Mouse (Mus musculus) embryonic facial prominence, embryonic 13.5 days (tissue): ENCODE measurements around the gene Ramp1. TPM values are rescaled to one million over a fixed set of nuclear protein-coding genes. Genes with fewer than 3 reads are reported as not detected.

ENCODE experiments used
- ATAC-seq: fragments of 200-750 bp; cut with Nextera tagmentation; 2 replicates; pipeline ENCODE4 v1.8.0; 2017; ENCODE audit warnings: low read depth; ENCODE audit not compliant: insufficient number of reproducible peaks, insufficient read depth, low FRiP score, low TSS enrichment
- H3K27ac ChIP-seq: fragments of 300-500 bp; sonication (generic); 2 replicates; pipeline ENCODE4 v1.5.1; 2015; ENCODE audit warnings: moderate library complexity, mild to moderate bottlenecking, inconsistent platforms
- H3K27me3 ChIP-seq: fragments of 300-500 bp; sonication (generic); 2 replicates; pipeline ENCODE4 v1.6.1; 2015; ENCODE audit warnings: mild to moderate bottlenecking, inconsistent platforms
- H3K36me3 ChIP-seq: fragments of 300-500 bp; sonication (generic); 2 replicates; pipeline ENCODE4 v1.6.1; 2015; ENCODE audit warnings: mild to moderate bottlenecking, inconsistent platforms
- H3K4me1 ChIP-seq: fragments of 300-500 bp; sonication (generic); 2 replicates; pipeline ENCODE4 v1.6.1; 2015; ENCODE audit warnings: inconsistent platforms
- H3K4me2 ChIP-seq: fragments of 300-500 bp; sonication (generic); 2 replicates; pipeline ENCODE4 v1.6.1; 2015; ENCODE audit warnings: moderate library complexity, mild to moderate bottlenecking, inconsistent platforms
- H3K4me3 ChIP-seq: fragments of 300-500 bp; sonication (generic); 2 replicates; pipeline ENCODE4 v1.5.1; 2015; ENCODE audit warnings: mild to moderate bottlenecking, inconsistent platforms
- H3K9ac ChIP-seq: fragments of 300-500 bp; sonication (generic); 2 replicates; pipeline ENCODE4 v1.6.1; 2015; ENCODE audit warnings: mild to moderate bottlenecking, inconsistent platforms
- H3K9me3 ChIP-seq: fragments of 300-500 bp; sonication (generic); 2 replicates; pipeline ENCODE4 v1.6.1; 2016; ENCODE audit warnings: inconsistent platforms
- WGBS: fragments of 180-500 bp; shearing (Covaris S2); methylation state at CpG from one replicate; pipeline ENCODE4 v1.1.7; 2015; ENCODE audit warnings: mixed read lengths; 5-methylcytosine and 5-hydroxymethylcytosine counted together
- polyA plus RNA-seq: library from polyadenylated mRNA; unstranded; fragments of >200 nt; fragmentation: Nextera tagmentation; extraction: Ambion mirVana; gene quantifications from 2 replicates; pipeline ENCODE4 v1.2.1, GENCODE M21; 2015

Gene Ramp1
- 5.4 and 6.1 TPM in 2 replicates for polyA plus RNA-seq

DNA sequence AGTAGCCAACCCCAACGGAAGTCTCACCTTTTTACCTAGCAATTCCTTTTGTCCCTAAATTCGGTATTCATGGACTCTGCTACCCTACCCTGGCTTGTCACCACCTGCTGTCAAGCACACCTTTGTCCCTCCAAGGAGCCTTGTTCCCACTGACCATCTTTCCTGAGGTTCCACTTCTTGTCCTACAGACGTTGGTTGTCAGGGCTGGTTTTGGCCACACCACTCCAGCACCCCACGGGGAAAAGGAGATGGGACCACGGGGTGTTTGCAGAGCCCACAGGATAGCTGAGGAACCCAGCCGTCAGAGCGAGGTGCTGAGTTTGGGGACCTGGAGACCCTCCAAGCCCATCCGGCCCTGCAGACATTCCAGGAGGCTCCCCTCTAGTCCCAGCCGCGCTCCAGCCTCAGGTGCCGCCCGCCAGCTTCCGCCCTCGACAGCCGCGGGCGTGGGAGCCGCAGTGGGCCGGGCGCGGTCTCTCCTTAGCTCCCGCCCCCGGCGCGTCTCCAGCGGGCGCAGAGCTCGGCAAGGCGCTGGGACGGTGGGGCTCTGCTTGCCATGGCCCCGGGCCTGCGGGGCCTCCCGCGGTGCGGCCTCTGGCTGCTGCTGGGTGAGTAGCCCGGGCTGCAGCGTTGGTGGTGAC, at the start of gene Ramp1:
Ramp1 (plus strand) TSS at position 290 of the 641 bp plus-strand sequence.
- Histone ChIP-seq H3K4me2 (peak within 1 kb of the TSS; percentile 86), H3K4me1 (peaks cover 31% of the 10 kb centered on the region), H3K9ac (peak within 1 kb of the TSS; percentile 72), H3K9me3 (no peaks in the 10 kb centered on the region), H3K27ac (no peak within 1 kb of the TSS), H3K4me3 (peak within 1 kb of the TSS; percentile 45), H3K36me3 (no peaks in the 10 kb centered on the region), H3K27me3 (peaks cover 24% of the 10 kb centered on the region)
- WGBS, result 4% methylated on average over 37 of the region's 37 CpGs
- ATAC-seq, result 0 out of 2 replicates have a peak, but pooled peaks have one; percentile 1

DNA sequence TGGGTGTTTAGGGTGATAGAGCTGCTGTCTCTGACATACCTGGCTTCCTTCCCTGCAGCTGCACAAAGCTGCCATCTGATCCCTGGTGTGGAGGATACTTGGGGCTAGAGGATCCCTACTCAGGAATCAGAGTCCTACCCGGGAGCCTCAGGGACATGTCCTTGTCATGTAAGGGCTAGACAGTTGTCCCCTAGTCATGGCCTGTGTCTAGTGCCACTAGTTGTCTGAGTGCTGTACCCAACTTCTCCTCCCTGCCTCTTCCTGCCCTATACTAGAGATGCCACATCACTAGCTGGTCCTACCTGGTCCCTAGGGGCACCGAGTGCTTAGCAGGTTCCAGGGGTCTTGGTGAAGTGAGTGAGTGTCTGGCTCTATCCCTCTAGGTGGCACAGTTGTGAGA, 42.6 kb upstream of the Ramp1 start:
- Histone ChIP-seq H3K27ac (no peak overlapping the region), H3K27me3 (no peaks in the 10 kb centered on the region), H3K36me3 (no peaks in the 10 kb centered on the region), H3K4me3 (no peak overlapping the region), H3K9me3 (no peaks in the 10 kb centered on the region), H3K4me1 (no peaks in the 10 kb centered on the region), H3K4me2 (no peak overlapping the region), H3K9ac (no peak overlapping the region)
- 79% methylated on average over 2 of the region's 2 CpGs for WGBS
- no peak for ATAC-seq

DNA sequence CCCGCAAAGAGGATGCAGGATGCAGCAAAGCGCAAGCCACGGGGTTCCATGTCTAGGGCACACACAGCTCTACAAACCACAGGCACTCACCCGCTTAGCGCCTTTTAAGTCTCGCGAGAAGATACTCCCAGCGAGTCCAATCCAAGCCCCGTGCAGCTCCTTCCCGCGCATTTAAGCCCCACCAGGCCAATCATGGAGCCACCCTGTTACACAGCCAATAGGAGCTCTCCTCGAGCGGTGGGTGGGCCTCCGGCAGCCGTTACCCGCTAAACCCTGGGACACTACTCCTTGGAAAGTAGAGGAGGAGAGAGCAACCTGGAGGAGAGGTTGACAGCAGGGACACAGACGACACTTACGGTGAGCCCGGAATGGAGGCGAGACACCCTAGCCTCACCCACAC, 34.8 kb upstream of the Ramp1 start, which contains the start of gene Rbm44:
Rbm44 (plus strand) TSS at position 277 of the 400 bp plus-strand sequence.
- Histone ChIP-seq H3K4me1 (no peaks in the 10 kb centered on the region), H3K36me3 (no peaks in the 10 kb centered on the region), H3K27me3 (no peaks in the 10 kb centered on the region), H3K4me2 (no peak within 1 kb of the TSS), H3K9me3 (no peaks in the 10 kb centered on the region), H3K9ac (no peak within 1 kb of the TSS), H3K27ac (no peak within 1 kb of the TSS), H3K4me3 (no peak within 1 kb of the TSS)
- 73% methylated on average over 20 of the region's 20 CpGs for WGBS
- ATAC-seq, result no peak

DNA sequence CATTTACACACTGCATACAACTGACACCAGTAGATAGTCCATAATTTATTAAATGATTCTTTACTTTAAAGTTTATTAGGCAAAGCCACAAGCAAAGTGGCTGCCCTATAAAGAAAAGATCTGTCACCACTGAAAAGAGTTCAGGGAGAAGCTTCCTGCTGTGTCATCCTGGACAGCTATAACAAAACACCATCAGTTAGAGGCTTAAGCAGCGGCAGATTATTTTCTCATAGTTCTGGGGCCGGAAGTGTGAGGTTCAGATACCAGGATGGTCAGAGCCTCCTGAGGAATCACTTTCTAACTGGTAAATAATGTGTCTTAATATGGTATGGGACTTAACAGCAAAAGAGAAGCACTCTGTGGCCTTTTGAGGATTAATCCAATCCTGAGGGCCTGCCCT, 28.1 kb upstream of the Ramp1 start:
- H3K9me3 ChIP-seq, result no peaks in the 10 kb centered on the region
- H3K9ac ChIP-seq, result no peak overlapping the region
- H3K27ac ChIP-seq, result no peak overlapping the region
- 83% methylated on average over 2 of the region's 2 CpGs for WGBS
- no peaks in the 10 kb centered on the region for H3K36me3 ChIP-seq
- no peak overlapping the region for H3K4me3 ChIP-seq
- H3K4me2 ChIP-seq, result no peak overlapping the region
- H3K27me3 ChIP-seq, result no peaks in the 10 kb centered on the region
- ATAC-seq, result no peak
- H3K4me1 ChIP-seq, result no peaks in the 10 kb centered on the region

DNA sequence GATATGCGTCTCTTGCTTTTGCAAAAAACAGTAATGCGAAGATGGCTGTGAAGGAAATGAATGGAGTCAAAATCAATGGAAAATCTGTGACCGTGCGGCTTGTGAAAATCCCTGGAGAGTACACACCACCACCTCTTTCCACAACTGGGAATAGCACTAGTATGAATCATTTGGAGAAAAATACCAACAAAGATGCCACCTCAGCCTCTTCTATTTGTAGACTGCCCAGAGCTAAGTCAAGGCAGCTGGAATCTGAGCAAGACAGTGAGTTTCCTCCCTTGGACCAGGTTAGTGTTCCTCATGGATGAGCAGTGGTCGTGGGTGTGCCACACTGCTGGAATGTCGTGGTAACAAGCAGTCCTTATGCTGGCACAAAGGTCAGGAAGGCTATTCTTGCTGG, 12.8 kb upstream of the Ramp1 start:
- H3K27ac ChIP-seq, result no peak overlapping the region
- no peaks in the 10 kb centered on the region for H3K4me1 ChIP-seq
- H3K4me2 ChIP-seq, result no peak overlapping the region
- H3K9me3 ChIP-seq, result no peaks in the 10 kb centered on the region
- no peak overlapping the region for H3K4me3 ChIP-seq
- H3K27me3 ChIP-seq, result no peaks in the 10 kb centered on the region
- no peak for ATAC-seq
- WGBS, result 80% methylated on average over 6 of the region's 6 CpGs
- H3K36me3 ChIP-seq, result no peaks in the 10 kb centered on the region
- no peak overlapping the region for H3K9ac ChIP-seq

DNA sequence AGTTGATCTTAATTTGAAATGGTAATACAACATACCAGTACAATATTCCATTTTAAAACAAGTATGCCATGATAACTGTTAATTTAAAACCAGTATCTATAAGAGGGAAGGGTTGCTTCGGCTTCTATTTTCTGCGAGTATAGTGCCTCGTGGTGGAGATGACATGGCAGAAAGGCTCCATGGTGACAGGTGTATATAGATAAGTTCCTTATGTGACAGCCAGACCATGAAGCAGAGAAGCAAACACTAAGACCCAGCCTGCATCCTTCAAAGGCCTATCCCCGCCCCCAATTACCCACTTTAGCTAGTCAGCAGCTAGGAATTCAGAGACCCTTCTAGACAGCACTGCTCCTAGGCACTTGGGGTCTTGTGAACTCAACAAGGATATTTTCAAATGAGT, 10.5 kb upstream of the Ramp1 start:
- no peaks in the 10 kb centered on the region for H3K36me3 ChIP-seq
- H3K27ac ChIP-seq, result no peak overlapping the region
- WGBS, result 78% methylated on average over 4 of the region's 4 CpGs
- H3K9ac ChIP-seq, result no peak overlapping the region
- H3K9me3 ChIP-seq, result no peaks in the 10 kb centered on the region
- ATAC-seq, result no peak
- H3K4me1 ChIP-seq, result no peaks in the 10 kb centered on the region
- H3K4me3 ChIP-seq, result no peak overlapping the region
- H3K27me3 ChIP-seq, result no peaks in the 10 kb centered on the region
- no peak overlapping the region for H3K4me2 ChIP-seq

DNA sequence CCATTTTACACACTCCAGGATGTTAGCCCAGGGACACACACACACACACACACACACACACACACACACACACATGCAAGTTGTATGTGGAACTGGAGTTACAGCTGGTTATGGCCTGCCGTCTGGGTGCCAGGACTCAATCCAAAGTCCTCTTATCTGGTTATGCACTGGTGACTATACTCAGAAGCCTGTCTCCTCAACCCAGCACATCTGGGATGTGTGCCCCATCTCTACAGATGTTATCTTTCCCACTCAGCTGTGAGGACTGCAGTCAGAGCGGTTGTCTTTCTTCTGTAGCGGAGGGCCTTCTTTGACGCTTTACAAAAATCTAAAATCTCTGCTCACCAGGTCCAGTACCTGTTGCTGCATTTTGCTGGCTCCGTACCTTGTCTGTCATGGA, 4.8 kb upstream of the Ramp1 start:
- Histone ChIP-seq H3K36me3 (no peaks in the 10 kb centered on the region), H3K9ac (no peak overlapping the region), H3K9me3 (no peaks in the 10 kb centered on the region), H3K4me3 (no peak overlapping the region), H3K4me1 (peaks cover 4% of the 10 kb centered on the region), H3K27me3 (peaks cover 13% of the 10 kb centered on the region), H3K27ac (no peak overlapping the region), H3K4me2 (no peak overlapping the region)
- ATAC-seq, result no peak
- WGBS, result 90% methylated on average over 5 of the region's 5 CpGs

DNA sequence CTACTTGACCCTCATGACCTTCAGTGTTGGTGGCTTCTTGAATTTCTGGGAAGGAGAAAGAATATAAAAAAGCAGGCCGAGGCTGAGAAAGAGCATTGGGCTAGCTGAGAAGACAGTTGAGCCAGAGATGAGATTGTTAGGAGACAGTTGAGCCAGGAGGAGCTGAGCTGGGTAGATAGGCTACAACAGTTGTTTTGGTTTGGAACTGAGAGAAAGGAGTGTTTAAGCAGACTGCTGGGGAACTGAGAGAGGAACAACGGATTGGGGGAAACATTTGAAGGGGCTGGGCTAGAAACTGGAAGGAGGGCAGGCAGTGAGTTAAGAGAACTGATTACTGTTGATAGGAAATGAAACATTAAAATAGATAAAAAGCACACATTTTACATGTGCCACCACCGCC, 3.6 kb upstream of the Ramp1 start:
- Histone ChIP-seq H3K9me3 (no peaks in the 10 kb centered on the region), H3K27ac (no peak overlapping the region), H3K27me3 (peaks cover 24% of the 10 kb centered on the region), H3K4me2 (no peak overlapping the region), H3K36me3 (no peaks in the 10 kb centered on the region), H3K9ac (no peak overlapping the region), H3K4me3 (no peak overlapping the region), H3K4me1 (peaks cover 13% of the 10 kb centered on the region)
- 49% methylated on average over 3 of the region's 3 CpGs for WGBS
- no peak for ATAC-seq

DNA sequence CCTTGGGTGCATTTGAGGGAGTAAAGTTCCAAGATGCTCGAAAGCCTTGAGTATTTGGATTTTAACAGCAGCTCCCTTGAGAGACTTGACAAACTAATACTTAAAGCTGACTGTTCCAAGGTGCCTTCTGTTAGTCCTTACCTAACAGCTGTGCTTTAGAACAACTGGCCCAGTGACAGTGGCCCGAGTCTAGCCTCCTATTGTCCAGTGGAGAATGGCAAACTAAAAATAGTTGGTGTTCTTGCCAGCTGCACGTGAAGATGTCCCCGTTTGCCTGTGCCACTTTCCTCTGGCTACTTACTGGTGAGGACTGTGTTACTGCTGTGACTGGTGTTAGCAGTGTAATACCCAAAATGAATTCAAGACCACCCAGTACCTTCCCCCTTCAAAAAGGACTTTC, 2.8 kb upstream of the Ramp1 start:
- peaks cover 24% of the 10 kb centered on the region for H3K27me3 ChIP-seq
- H3K36me3 ChIP-seq, result no peaks in the 10 kb centered on the region
- no peak overlapping the region for H3K4me2 ChIP-seq
- no peak overlapping the region for H3K9ac ChIP-seq
- ATAC-seq, result no peak
- peaks cover 22% of the 10 kb centered on the region for H3K4me1 ChIP-seq
- H3K9me3 ChIP-seq, result no peaks in the 10 kb centered on the region
- WGBS, result 77% methylated on average over 4 of the region's 4 CpGs
- no peak overlapping the region for H3K4me3 ChIP-seq
- H3K27ac ChIP-seq, result no peak overlapping the region

DNA sequence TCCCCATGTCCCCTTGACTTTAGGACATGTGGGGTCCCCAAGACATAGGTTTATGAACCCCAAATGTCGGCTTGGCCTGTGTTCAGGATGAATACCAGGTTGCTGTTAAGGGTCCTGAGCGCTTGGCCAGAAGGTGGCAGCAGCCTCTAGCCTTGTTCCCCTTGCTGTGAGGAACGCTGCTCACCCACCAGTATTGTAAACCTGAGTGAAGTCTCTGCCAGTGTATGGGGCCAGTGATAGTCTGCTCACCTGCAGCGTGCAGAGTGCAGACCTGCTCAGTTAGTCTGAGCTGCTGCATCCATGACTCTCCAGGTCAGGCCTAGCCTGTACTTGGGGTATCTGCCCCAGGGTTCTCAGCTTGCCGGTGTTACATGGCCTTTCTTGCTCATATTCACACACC, 536 bp upstream of the Ramp1 start:
- H3K4me2 ChIP-seq, result no peak overlapping the region
- H3K36me3 ChIP-seq, result no peaks in the 10 kb centered on the region
- H3K4me1 ChIP-seq, result peaks cover 31% of the 10 kb centered on the region
- 34% methylated on average over 5 of the region's 5 CpGs for WGBS
- H3K27ac ChIP-seq, result no peak overlapping the region
- H3K9me3 ChIP-seq, result no peaks in the 10 kb centered on the region
- peaks cover 24% of the 10 kb centered on the region for H3K27me3 ChIP-seq
- H3K4me3 ChIP-seq, result no peak overlapping the region
- no peak overlapping the region for H3K9ac ChIP-seq
- ATAC-seq, result 0 out of 2 replicates have a peak, but pooled peaks have one; percentile 50

DNA sequence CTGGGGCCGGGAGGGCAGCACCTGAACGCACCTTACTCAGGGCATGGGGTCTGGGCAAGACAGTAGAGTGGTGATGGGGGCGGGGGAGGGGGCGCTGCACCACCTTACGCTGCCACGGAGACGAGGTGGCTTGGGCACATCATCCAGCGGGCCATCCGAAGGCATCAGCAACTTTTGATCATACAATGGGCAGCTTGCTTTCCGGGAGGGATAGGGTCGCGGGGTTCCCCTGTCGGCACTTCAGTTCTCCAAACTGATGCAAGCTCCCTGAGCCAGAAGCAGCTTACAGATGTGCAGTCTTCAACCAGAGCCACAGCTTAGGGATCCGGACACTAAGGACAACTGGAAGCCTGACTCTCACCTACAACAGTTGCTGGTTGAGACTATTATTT, 548 bp downstream of the Ramp1 start:
- peak overlapping the region; percentile 72 for H3K9ac ChIP-seq
- H3K4me3 ChIP-seq, result peak overlapping the region; percentile 45
- peaks cover 31% of the 10 kb centered on the region for H3K4me1 ChIP-seq
- no peak overlapping the region for H3K27ac ChIP-seq
- peak overlapping the region; percentile 86 for H3K4me2 ChIP-seq
- no peaks in the 10 kb centered on the region for H3K9me3 ChIP-seq
- ATAC-seq, result no peak
- H3K36me3 ChIP-seq, result no peaks in the 10 kb centered on the region
- 9% methylated on average over 14 of the region's 14 CpGs for WGBS
- H3K27me3 ChIP-seq, result peaks cover 24% of the 10 kb centered on the region

DNA sequence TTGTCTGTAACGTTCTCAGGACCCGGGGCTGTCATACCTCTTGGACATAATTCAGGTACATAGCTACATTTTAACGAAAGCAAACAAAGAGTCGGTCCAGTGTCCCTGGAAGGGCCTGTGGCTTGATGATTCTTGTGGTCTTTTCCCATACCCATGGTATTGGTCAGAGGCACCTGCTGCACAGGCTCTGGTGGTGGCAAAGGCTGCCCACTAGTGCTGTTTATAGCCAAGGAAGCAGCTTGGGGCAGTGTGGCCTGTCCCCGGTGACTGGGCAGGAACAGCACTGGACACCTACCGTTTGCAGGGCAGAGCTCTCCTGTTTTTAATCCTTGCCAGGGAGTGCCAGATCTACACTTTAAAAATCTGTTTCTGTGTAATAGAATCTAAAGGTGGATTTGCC, 1.1 kb downstream of the Ramp1 start:
- Histone ChIP-seq H3K27ac (no peak overlapping the region), H3K4me3 (no peak overlapping the region), H3K4me1 (peaks cover 31% of the 10 kb centered on the region), H3K27me3 (peaks cover 24% of the 10 kb centered on the region), H3K4me2 (peak overlapping the region; percentile 86), H3K36me3 (no peaks in the 10 kb centered on the region), H3K9ac (no peak overlapping the region), H3K9me3 (no peaks in the 10 kb centered on the region)
- ATAC-seq, result no peak
- WGBS, result 74% methylated on average over 6 of the region's 6 CpGs
